9 mouse cellular contexts compared by ENCODE assay signal in the genomic region with DNA sequence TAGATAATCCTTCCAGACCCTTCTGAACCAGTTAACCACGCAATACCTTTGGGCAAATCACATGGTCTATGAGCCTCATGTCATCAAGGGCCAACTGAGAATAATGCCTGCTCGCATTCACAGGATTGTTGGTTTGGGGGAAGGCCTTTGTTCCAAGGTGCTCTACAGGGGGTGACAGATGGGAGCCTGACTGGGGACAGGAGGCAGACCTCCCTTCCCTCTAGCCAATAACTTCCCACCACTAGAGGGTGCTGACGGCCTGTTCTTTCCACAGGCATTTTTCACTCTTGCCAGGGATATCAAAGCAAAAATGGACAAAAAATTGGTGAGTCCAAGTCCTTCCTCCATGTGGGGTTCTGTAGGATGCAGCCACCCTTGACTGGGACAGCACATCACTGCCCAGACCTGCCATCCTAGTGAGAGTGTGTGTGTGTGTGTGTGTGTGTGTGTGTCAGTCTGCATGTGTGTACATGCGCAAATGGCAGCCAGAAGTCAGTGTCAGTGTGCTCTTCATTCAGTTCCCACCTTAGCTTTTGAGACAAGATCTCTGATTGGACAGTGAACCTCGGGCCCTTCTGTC. TPM values are rescaled to one million over a fixed set of nuclear protein-coding genes. Genes with fewer than 3 reads are reported as not detected.
DNase-seq lines count a peak whose midpoint lies in the region; ATAC-seq and TF ChIP-seq lines count a peak whose summit lies in the region.
"Had no signal": no experiment of that assay in that cellular context is flagged by ENCODE, and none has a peak within 500 bp of the region (broad histone marks: within the 10 kb centered on the region; RNA-seq: fewer than 3 reads in every experiment).

No protein-coding gene starts in this region.

- TF ChIP-seq CTCF in hindbrain, postnatal 0 days (IDR thresholded peaks at IDR 0.05; ENCODE audit: low read depth): peak; percentile 89
- peak; percentile 81 for TF ChIP-seq CTCF in left cerebral cortex, adult 2 months (IDR thresholded peaks at IDR 0.05)

- no peaks in the 10 kb centered on the region for H3K4me1 ChIP-seq in heart, embryonic 10.5 days
- H3K4me1 ChIP-seq in hindbrain, postnatal 0 days (ENCODE audit: insufficient read depth, low read length): no peaks in the 10 kb centered on the region

- H3K9me3 ChIP-seq in heart, embryonic 10.5 days: no peaks in the 10 kb centered on the region
- H3K9me3 ChIP-seq in hindbrain, postnatal 0 days (ENCODE audit: low read length): no peaks in the 10 kb centered on the region
- H3K9me3 ChIP-seq: megakaryocyte, embryonic 14.5 days had no signal

- ATAC-seq in hindbrain, postnatal 0 days: peak; percentile 75
- ATAC-seq in megakaryocyte-erythroid progenitor cell, adult 5-6 weeks (replicated peaks; ENCODE audit: low FRiP score, low TSS enrichment, poor library complexity, severe bottlenecking): peak; percentile 69

- no peaks in the 10 kb centered on the region for H3K27me3 ChIP-seq in heart, embryonic 10.5 days (ENCODE audit: insufficient read depth, poor library complexity, severe bottlenecking)
- no peaks in the 10 kb centered on the region for H3K27me3 ChIP-seq in hindbrain, postnatal 0 days (ENCODE audit: insufficient read depth, low read length)
- H3K27me3 ChIP-seq: megakaryocyte, embryonic 14.5 days had no signal

- no peak overlapping the region for H3K4me2 ChIP-seq in hindbrain, postnatal 0 days (ENCODE audit: low read depth, low read length)

- intact Hi-C loops in left cerebral cortex, adult 2 months (cut with DNase I): loop anchor here (5.0 kb wide), 3 partner anchors 65 to 190 kb away; partner anchors contain the start of gene Ap1m1

- 64% methylated on average over 5 of the region's 5 CpGs for WGBS in heart, embryonic 10.5 days
- 52% methylated on average over 5 of the region's 5 CpGs for WGBS in hindbrain, postnatal 0 days

- H3K4me3 ChIP-seq in heart, embryonic 10.5 days: no peak overlapping the region
- H3K4me3 ChIP-seq in hindbrain, postnatal 0 days (ENCODE audit: low read length): no peak overlapping the region
- no peak overlapping the region for H3K4me3 ChIP-seq in left cerebral cortex, adult 2 months
- H3K4me3 ChIP-seq: megakaryocyte, embryonic 14.5 days had no signal

- peak; percentile 94 for DNase-seq in heart, adult 11 months
- DNase-seq in heart, embryonic 10.5 days (ENCODE audit: low spot score): no peak
- peak; percentile 84 to 92 for DNase-seq in cerebellum, postnatal 14 days
- peak; percentile 72 to 78 for DNase-seq in frontal cortex, postnatal 36 days (ENCODE audit: low spot score in 2 of 2)
- DNase-seq in hindbrain, postnatal 0 days (ENCODE audit: low spot score): peak; percentile 81
- DNase-seq in left cerebral cortex, adult 2 months (ENCODE audit: extremely low spot score in 1 of 2, low spot score in 2 of 2): peak; percentile 53 to 72
- peak; percentile 83 to 85 for DNase-seq in right cerebral cortex, adult 2 months (ENCODE audit: low spot score in 2 of 2)

- H3K36me3 ChIP-seq in heart, embryonic 10.5 days: peaks cover 92% of the 10 kb centered on the region
- H3K36me3 ChIP-seq in hindbrain, postnatal 0 days (ENCODE audit: insufficient read depth, low read length): peaks cover 65% of the 10 kb centered on the region

- no peak overlapping the region for H3K27ac ChIP-seq in heart, embryonic 10.5 days
- H3K27ac ChIP-seq in hindbrain, postnatal 0 days: peak overlapping the region; percentile 20; the same call in 1 of the 2 replicates
- H3K27ac ChIP-seq in left cerebral cortex, adult 2 months: no peak overlapping the region

- H3K9ac ChIP-seq in hindbrain, postnatal 0 days (replicated peaks; ENCODE audit: low read length): no peak overlapping the region

RNA-seq across cellular contexts. Expression of gene Hsh2d, which starts 12.0 kb away (rescaled TPM):
- polyA plus RNA-seq in heart, embryonic 10.5 days (2016; fragmentation: Nextera tagmentation; extraction: Ambion mirVana): 0.13 TPM in 1 of 2 replicates, not detected in the other
- not detected in 2 replicates for total RNA-seq in hindbrain, postnatal 0 days (2014; rRNA removed)
- polyA plus RNA-seq in hindbrain, postnatal 0 days (2015; fragmentation: Nextera tagmentation; extraction: Ambion mirVana): 0.14 TPM in 1 of 2 replicates, not detected in the other
- not detected for total RNA-seq in left cerebral cortex, adult 2 months (2021)
- 15.0 and 18.8 TPM in 2 replicates for total RNA-seq in megakaryocyte-erythroid progenitor cell, adult 5-6 weeks (2014; fragmentation: Nextera tagmentation)
- total RNA-seq in megakaryocyte-erythroid progenitor cell, adult 5-6 weeks (2017): 0.89 and 4.6 TPM in 2 replicates

RNA-seq across cellular contexts. Expression of gene Rab8a, which starts 16.4 kb away (rescaled TPM):
- 89.0 and 104 TPM in 2 replicates for polyA plus RNA-seq in heart, embryonic 10.5 days (2016; fragmentation: Nextera tagmentation; extraction: Ambion mirVana)
- total RNA-seq in hindbrain, postnatal 0 days (2014; rRNA removed): 26.6 and 29.5 TPM in 2 replicates
- 64.8 and 71.5 TPM in 2 replicates for polyA plus RNA-seq in hindbrain, postnatal 0 days (2015; fragmentation: Nextera tagmentation; extraction: Ambion mirVana)
- 10 to 100 TPM; 32.4 to 37.9 TPM for total RNA-seq in left cerebral cortex, adult 2 months (2021)
- total RNA-seq in megakaryocyte-erythroid progenitor cell, adult 5-6 weeks (2014; fragmentation: Nextera tagmentation): 23.8 and 49.8 TPM in 2 replicates
- total RNA-seq in megakaryocyte-erythroid progenitor cell, adult 5-6 weeks (2017): 298 and 374 TPM in 2 replicates

RNA-seq across cellular contexts. Expression of gene Cib3, which starts 35.2 kb away (rescaled TPM):
- not detected in 2 replicates for polyA plus RNA-seq in heart, embryonic 10.5 days (2016; fragmentation: Nextera tagmentation; extraction: Ambion mirVana)
- total RNA-seq in hindbrain, postnatal 0 days (2014; rRNA removed): not detected in 2 replicates
- polyA plus RNA-seq in hindbrain, postnatal 0 days (2015; fragmentation: Nextera tagmentation; extraction: Ambion mirVana): not detected in 2 replicates
- total RNA-seq in left cerebral cortex, adult 2 months (2021): under 1 TPM in 1 of 2 experiments, not detected in 1; 0.33 TPM
- total RNA-seq in megakaryocyte-erythroid progenitor cell, adult 5-6 weeks (2014; fragmentation: Nextera tagmentation): not detected in 2 replicates
- total RNA-seq in megakaryocyte-erythroid progenitor cell, adult 5-6 weeks (2017): not detected in 2 replicates

RNA-seq across cellular contexts. Expression of gene Gm11034, which starts 36.0 kb away (rescaled TPM):
- polyA plus RNA-seq in heart, embryonic 10.5 days (2016; fragmentation: Nextera tagmentation; extraction: Ambion mirVana): not detected in 2 replicates
- total RNA-seq in hindbrain, postnatal 0 days (2014; rRNA removed): not detected in 2 replicates
- not detected in 2 replicates for polyA plus RNA-seq in hindbrain, postnatal 0 days (2015; fragmentation: Nextera tagmentation; extraction: Ambion mirVana)
- not detected for total RNA-seq in left cerebral cortex, adult 2 months (2021)
- not detected in 2 replicates for total RNA-seq in megakaryocyte-erythroid progenitor cell, adult 5-6 weeks (2014; fragmentation: Nextera tagmentation)
- total RNA-seq in megakaryocyte-erythroid progenitor cell, adult 5-6 weeks (2017): not detected in 2 replicates

RNA-seq across cellular contexts. Expression of gene Fam32a, which starts 42.1 kb away (rescaled TPM):
- 43.4 and 55.4 TPM in 2 replicates for polyA plus RNA-seq in heart, embryonic 10.5 days (2016; fragmentation: Nextera tagmentation; extraction: Ambion mirVana)
- 90.0 and 94.7 TPM in 2 replicates for total RNA-seq in hindbrain, postnatal 0 days (2014; rRNA removed)
- polyA plus RNA-seq in hindbrain, postnatal 0 days (2015; fragmentation: Nextera tagmentation; extraction: Ambion mirVana): 78.9 and 83.2 TPM in 2 replicates
- total RNA-seq in left cerebral cortex, adult 2 months (2021): 10 to 100 TPM; 59.0 to 60.9 TPM
- 42.0 and 49.1 TPM in 2 replicates for total RNA-seq in megakaryocyte-erythroid progenitor cell, adult 5-6 weeks (2014; fragmentation: Nextera tagmentation)
- total RNA-seq in megakaryocyte-erythroid progenitor cell, adult 5-6 weeks (2017): 47.2 and 58.1 TPM in 2 replicates
